Mouse (Mus musculus) kidney, postnatal 0 days (tissue): ENCODE measurements around the gene Nrm. TPM values are rescaled to one million over a fixed set of nuclear protein-coding genes. Genes with fewer than 3 reads are reported as not detected.

Experiments used
- ATAC-seq: fragments of 200-750 bp; cut with Nextera tagmentation; replicated peaks from 2 replicates; pipeline ENCODE4 v1.8.0; 2017; ENCODE audit warnings: low read depth, moderate number of reproducible peaks, moderate TSS enrichment, moderate library complexity; ENCODE audit not compliant: low FRiP score
- DNase-seq: peaks from one replicate; pipeline ENCODE4 v3.0.0-alpha.2; 2016; ENCODE audit warnings: low spot score
- H3K27ac ChIP-seq: fragments of 300-500 bp; sonication (generic); 2 replicates; pipeline ENCODE4 v1.5.1; 2014; ENCODE audit warnings: mild to moderate bottlenecking
- H3K27me3 ChIP-seq: fragments of 300-500 bp; sonication (generic); 2 replicates; pipeline ENCODE4 v1.6.1; 2014; ENCODE audit warnings: low read length, mixed read lengths; ENCODE audit not compliant: insufficient read depth
- H3K36me3 ChIP-seq: fragments of 300-500 bp; sonication (generic); 2 replicates; pipeline ENCODE4 v1.6.1; 2014; ENCODE audit warnings: low read length, mixed read lengths; ENCODE audit not compliant: insufficient read depth
- H3K4me1 ChIP-seq: fragments of 300-500 bp; sonication (generic); replicated peaks from 2 replicates; pipeline ENCODE4 v1.6.1; 2014; ENCODE audit warnings: antibody characterized with exemption, low read length, mixed read lengths; ENCODE audit not compliant: insufficient read depth
- H3K4me2 ChIP-seq: fragments of 300-500 bp; sonication (generic); 2 replicates; pipeline ENCODE4 v1.6.1; 2014; ENCODE audit warnings: mild to moderate bottlenecking, low read length, moderate library complexity, mixed read lengths
- H3K4me3 ChIP-seq: fragments of 300-500 bp; sonication (generic); replicated peaks from 2 replicates; pipeline ENCODE4 v1.5.1; 2014; ENCODE audit warnings: low read depth, low read length
- H3K9ac ChIP-seq: fragments of 300-500 bp; sonication (generic); 2 replicates; pipeline ENCODE4 v1.6.1; 2014; ENCODE audit warnings: low read depth, low read length
- H3K9me3 ChIP-seq: fragments of 300-500 bp; sonication (generic); replicated peaks from 2 replicates; pipeline ENCODE4 v1.6.1; 2016; ENCODE audit warnings: low read length, inconsistent platforms, mixed read lengths
- CTCF ChIP-seq: IDR thresholded peaks from 2 replicates; pipeline ENCODE4 v1.5.1; 2016; ENCODE audit warnings: antibody characterized with exemption, low read depth, mild to moderate bottlenecking, moderate library complexity
- whole genome bisulfite sequencing: fragments of 180-500 bp; shearing (Covaris S2); extraction: QIAGEN DNeasy Blood & Tissue Kit; methylation state at CpG from one replicate; pipeline ENCODE4 v1.1.7; 2014; 5-methylcytosine and 5-hydroxymethylcytosine counted together
- microRNA-seq: library from miRNA; unstranded; fragments of <30 nt; microRNA quantifications from one replicate; pipeline ENCODE4, GENCODE M21; 2016
- polyA plus RNA-seq: library from polyadenylated mRNA; unstranded; fragments of >200 nt; fragmentation: Nextera tagmentation; extraction: Ambion mirVana; gene quantifications from 2 replicates; pipeline ENCODE4 v1.2.1, GENCODE M21; 2015

Nrm gene
- polyA plus RNA-seq, 1 experiment from 2014 or later, result 36.9 TPM

- Histone ChIP-seq H3K27me3 (no peaks in the 10 kb centered on the region), H3K36me3 (peaks cover 11% of the 10 kb centered on the region; the same call in 1 of the 2 replicates), H3K9ac (no peak overlapping the region), H3K4me1 (peaks cover 8% of the 10 kb centered on the region; the same call in 1 of the 2 replicates), H3K27ac (no peak overlapping the region), H3K4me2 (no peak overlapping the region), H3K9me3 (no peaks in the 10 kb centered on the region), H3K4me3 (no peak overlapping the region)
- ATAC-seq (no peak), DNase-seq (no peak)
- 97% methylated on average over 1 of the region's 1 CpGs for WGBS
- no peak for TF ChIP-seq CTCF
These were observed 44.5 kb downstream of the Nrm start for GRCm38 (mm10) chr17:35905587-35905986.

DNA sequence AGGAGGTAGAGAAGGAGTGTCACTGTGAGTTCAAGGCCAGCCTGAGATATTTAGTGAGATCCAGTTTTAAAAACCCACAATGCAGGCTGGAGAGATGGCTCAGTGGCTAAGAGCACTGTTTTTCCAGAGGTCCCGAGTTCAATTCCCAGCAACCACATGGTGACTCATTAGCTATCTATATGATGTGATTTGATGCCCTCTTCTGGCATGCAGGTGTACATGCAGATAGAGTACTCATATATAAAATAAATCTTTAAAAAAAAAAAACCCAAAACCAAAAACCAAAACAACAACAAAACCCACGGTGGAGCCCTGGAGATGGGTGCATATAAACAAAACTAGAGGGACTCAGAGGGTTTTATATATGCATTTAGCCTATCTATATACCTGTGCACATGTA, 46.5 kb downstream of the Nrm start:
- H3K9ac ChIP-seq, result no peak overlapping the region
- ATAC-seq (no peak), DNase-seq (no peak)
- peak; percentile 47; the same call in 1 of the 2 replicates for TF ChIP-seq CTCF
- H3K27me3 ChIP-seq, result no peaks in the 10 kb centered on the region
- peaks cover 16% of the 10 kb centered on the region; the same call in 1 of the 2 replicates for H3K36me3 ChIP-seq
- no peak overlapping the region for H3K4me3 ChIP-seq
- H3K4me1 ChIP-seq, result peaks cover 8% of the 10 kb centered on the region; the same call in 1 of the 2 replicates
- no peaks in the 10 kb centered on the region for H3K9me3 ChIP-seq
- H3K27ac ChIP-seq, result no peak overlapping the region
- H3K4me2 ChIP-seq, result no peak overlapping the region
- 80% methylated on average over 2 of the region's 2 CpGs for WGBS

- peak; percentile 5; the same call in 1 of the 2 replicates for ATAC-seq
- WGBS, result 16% methylated on average over 20 of the region's 20 CpGs
- H3K27ac ChIP-seq, result peak overlapping the region; percentile 38
- peak overlapping the region; percentile 88 for H3K4me2 ChIP-seq
- no peak for DNase-seq
- peak overlapping the region; percentile 68 for H3K9ac ChIP-seq
- no peaks in the 10 kb centered on the region for H3K27me3 ChIP-seq
- peaks cover 19% of the 10 kb centered on the region; the same call in 1 of the 2 replicates for H3K36me3 ChIP-seq
- H3K4me3 ChIP-seq, result peak overlapping the region; percentile 65
- no peaks in the 10 kb centered on the region for H3K9me3 ChIP-seq
- TF ChIP-seq CTCF, result no peak
- H3K4me1 ChIP-seq, result peaks cover 8% of the 10 kb centered on the region; the same call in 1 of the 2 replicates
These were observed 48.2 kb downstream of the Nrm start for GRCm38 (mm10) chr17:35909186-35909918.

GRCm38 (mm10) chr17:35909919-35910369, 48.8 kb downstream of the Nrm start, which contains the start of gene Atat1:
TSS of gene Atat1 (minus strand) at chr17:35910075.
- DNase-seq, result peak; percentile 96
- H3K36me3 ChIP-seq, result 0 out of 2 replicates have a peak, but pooled peaks cover 19% of the 10 kb centered on the region
- peak within 1 kb of the TSS; percentile 68 for H3K9ac ChIP-seq
- H3K4me3 ChIP-seq, result peak within 1 kb of the TSS; percentile 65
- 7% methylated on average over 25 of the region's 25 CpGs for WGBS
- peak within 1 kb of the TSS; percentile 38 for H3K27ac ChIP-seq
- H3K27me3 ChIP-seq, result no peaks in the 10 kb centered on the region
- H3K9me3 ChIP-seq, result no peaks in the 10 kb centered on the region
- H3K4me1 ChIP-seq, result peaks cover 8% of the 10 kb centered on the region; the same call in 1 of the 2 replicates
- ATAC-seq, result peak; percentile 90
- peak within 1 kb of the TSS; percentile 88 for H3K4me2 ChIP-seq
- no peak for TF ChIP-seq CTCF

GRCm38 (mm10) chr17:35914975-35915374, 53.9 kb downstream of the Nrm start:
- Histone ChIP-seq H3K4me3 (no peak overlapping the region), H3K9me3 (no peaks in the 10 kb centered on the region), H3K27me3 (no peaks in the 10 kb centered on the region), H3K27ac (no peak overlapping the region), H3K4me1 (peaks cover 12% of the 10 kb centered on the region; the same call in 1 of the 2 replicates), H3K9ac (no peak overlapping the region), H3K36me3 (0 out of 2 replicates have a peak, but pooled peaks cover 16% of the 10 kb centered on the region), H3K4me2 (peak overlapping the region; percentile 65)
- DNase-seq (no peak), ATAC-seq (no peak)
- peak; percentile 22; the same call in 1 of the 2 replicates for TF ChIP-seq CTCF
- WGBS, result 76% methylated on average over 6 of the region's 6 CpGs

Small RNAs within 50 kb of the gene (microRNA-seq; reads per million reads assigned to microRNA genes)
- gene Gm28033, result 1.4 reads per million

Other genes starting within 250 kb of the Nrm start
- not detected in 2 replicates for gene Gm9573, start 234.7 kb upstream of the Nrm start, polyA plus RNA-seq
- gene Mucl3, start 217.6 kb upstream of the Nrm start, polyA plus RNA-seq, result 0.11 and 0.13 TPM in 2 replicates
- 12.7 and 13.5 TPM in 2 replicates for gene Vars2, start 193.7 kb upstream of the Nrm start, polyA plus RNA-seq
- gene Gtf2h4, start 187.6 kb upstream of the Nrm start, polyA plus RNA-seq, result 35.6 and 36.5 TPM in 2 replicates
- gene Ddr1, start 156.7 kb upstream of the Nrm start, polyA plus RNA-seq, result 89.1 and 94.3 TPM in 2 replicates
- gene Ier3, start 39.6 kb upstream of the Nrm start, polyA plus RNA-seq, result 83.6 and 93.1 TPM in 2 replicates
- gene Flot1, start 38.1 kb upstream of the Nrm start, polyA plus RNA-seq, result 52.2 and 54.5 TPM in 2 replicates
- gene Tubb5, start 23.0 kb upstream of the Nrm start, polyA plus RNA-seq, result 503 and 575 TPM in 2 replicates
- 5.4 and 5.6 TPM in 2 replicates for gene Mdc1, start 19.8 kb upstream of the Nrm start, polyA plus RNA-seq
- gene Ppp1r18, start 4.3 kb downstream of the Nrm start, polyA plus RNA-seq, result 16.2 and 17.2 TPM in 2 replicates
- 29.2 and 33.3 TPM in 2 replicates for gene Dhx16, start 18.5 kb downstream of the Nrm start, polyA plus RNA-seq
- 36.6 and 39.1 TPM in 2 replicates for gene 2310061I04Rik, start 36.1 kb downstream of the Nrm start, polyA plus RNA-seq
- gene Atat1, start 48.8 kb downstream of the Nrm start, polyA plus RNA-seq, result 28.4 and 36.9 TPM in 2 replicates
- gene Mrps18b, start 55.1 kb downstream of the Nrm start, polyA plus RNA-seq, result 88.4 and 94.7 TPM in 2 replicates
- gene Ppp1r10, start 55.1 kb downstream of the Nrm start, polyA plus RNA-seq, result 28.8 and 29.7 TPM in 2 replicates
- 78.6 and 90.2 TPM in 2 replicates for gene Abcf1, start 108.4 kb downstream of the Nrm start, polyA plus RNA-seq
- gene Gnl1, start 118.5 kb downstream of the Nrm start, polyA plus RNA-seq, result 38.2 and 43.7 TPM in 2 replicates
- 27.9 and 29.3 TPM in 2 replicates for gene Prr3, start 118.9 kb downstream of the Nrm start, polyA plus RNA-seq
- gene H2-T24, start 159.2 kb downstream of the Nrm start, polyA plus RNA-seq, result 1.3 and 1.7 TPM in 2 replicates
- gene H2-T23, start 171.5 kb downstream of the Nrm start, polyA plus RNA-seq, result 14.2 and 16.1 TPM in 2 replicates
- 16.4 and 18.6 TPM in 2 replicates for gene H2-T22, start 181.4 kb downstream of the Nrm start, polyA plus RNA-seq
- not detected in 2 replicates for gene Gm6034, start 181.6 kb downstream of the Nrm start, polyA plus RNA-seq
- 0.13 and 0.22 TPM in 2 replicates for gene Gm11127, start 197.1 kb downstream of the Nrm start, polyA plus RNA-seq